Mouse (Mus musculus): ENCODE data around the gene Sorcs1. TPM values are rescaled to one million over a fixed set of nuclear protein-coding genes. Genes with fewer than 3 reads are reported as not detected.

The Sorcs1 gene
- total RNA-seq, 2 experiments from 2014 or later: 0.22 to 0.25 TPM

DNA sequence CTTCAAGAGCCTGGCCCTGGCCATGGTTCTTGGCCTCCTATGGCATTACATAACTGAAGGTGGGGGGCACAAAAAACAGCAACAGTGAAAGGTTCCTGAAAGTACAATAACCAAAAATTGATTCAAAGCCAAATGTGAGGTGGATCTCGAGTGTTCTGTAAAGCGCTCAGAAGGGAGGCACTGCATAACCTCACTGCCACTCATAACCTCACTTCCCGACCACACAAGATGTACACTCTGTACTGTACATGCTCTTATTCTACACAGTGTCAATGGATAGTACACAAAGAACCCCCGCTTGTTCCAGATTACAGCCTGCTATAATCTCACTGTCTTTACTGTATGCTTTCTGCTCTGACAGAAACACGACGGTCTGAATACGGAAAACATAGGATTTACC is 384.2 kb downstream of the Sorcs1 start:
- DNase-seq: no peak
- intact Hi-C loops (cut with DNase I): no loop called here

DNA sequence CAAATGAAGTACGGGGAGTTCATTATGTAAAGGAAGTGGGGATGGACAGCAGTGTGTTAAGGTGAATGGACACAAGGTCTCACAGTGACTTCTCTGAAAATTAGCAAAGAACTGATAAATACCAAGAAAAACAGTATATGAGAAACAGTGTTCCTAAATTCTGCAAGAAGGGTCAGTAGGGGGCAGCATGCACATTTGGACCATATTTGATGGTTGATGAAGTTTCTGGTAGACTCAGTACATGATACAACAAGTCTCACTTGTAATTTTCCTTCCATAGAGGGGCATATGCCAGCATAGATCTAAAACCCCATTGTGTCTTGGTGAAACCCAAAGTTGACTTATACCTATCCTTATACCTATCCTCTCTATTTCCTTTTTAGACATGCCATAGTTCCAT is 414.0 kb downstream of the Sorcs1 start:
- intact Hi-C loops (cut with DNase I): no loop called here
- peak in 1 of 2 experiments; percentile 7 for DNase-seq

DNA sequence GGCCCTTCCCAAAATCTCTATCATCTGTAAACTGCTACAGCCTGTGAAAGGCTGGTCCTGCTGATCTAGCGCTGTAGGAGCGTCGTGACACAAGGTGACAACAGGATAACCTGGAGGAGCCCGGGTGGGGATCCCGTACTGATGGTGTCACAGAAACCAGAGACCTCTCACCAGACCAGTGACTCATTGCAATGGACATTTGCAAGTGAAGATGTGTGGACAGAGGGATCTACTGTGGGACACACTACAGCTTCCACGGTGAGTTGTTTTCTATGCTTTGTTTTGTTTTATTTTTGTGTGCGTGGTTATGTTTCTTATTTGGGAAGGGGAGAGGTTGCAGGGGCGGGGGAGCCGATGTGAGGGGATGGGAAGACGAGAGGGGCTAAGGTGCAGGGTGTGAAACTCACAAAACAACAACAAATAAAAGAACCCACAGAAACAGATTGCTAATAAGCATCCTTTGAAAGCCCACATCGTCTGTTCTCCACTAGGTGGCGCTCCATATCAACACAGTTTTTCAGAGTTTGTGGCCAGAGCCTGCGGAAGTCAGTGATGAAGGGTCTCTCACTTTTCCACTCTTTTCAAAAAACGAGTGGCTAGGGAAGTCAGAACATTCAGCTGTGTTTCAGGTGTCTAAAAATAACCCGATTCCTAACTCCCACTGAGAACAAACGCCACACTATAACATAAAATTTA is 419.6 kb downstream of the Sorcs1 start:
- peak; percentile 24 to 25 for DNase-seq
- intact Hi-C loops (cut with DNase I): loop anchor here (2.0 kb wide), 1 partner anchor 942 kb away; no protein-coding TSS in a partner anchor

DNA sequence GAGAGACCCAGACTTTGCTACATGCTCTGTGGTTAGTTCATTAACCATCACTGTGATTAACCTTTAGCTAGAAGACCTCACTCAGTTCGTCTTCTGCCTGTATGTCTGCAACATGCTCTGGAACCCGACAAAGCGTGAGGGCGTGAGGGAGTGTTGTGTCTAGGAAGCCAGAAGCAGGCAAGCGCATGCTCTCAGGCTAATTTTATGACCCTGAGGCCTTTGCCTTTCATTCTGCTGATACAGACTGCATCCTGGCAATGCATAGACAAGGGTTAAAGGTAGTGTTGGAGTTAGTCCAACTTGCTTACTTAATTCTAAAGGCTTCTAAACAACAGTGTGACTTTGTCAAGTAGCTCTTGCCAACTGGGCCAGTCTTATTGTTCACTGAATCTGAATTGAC is 458.0 kb downstream of the Sorcs1 start:
- intact Hi-C loops (cut with DNase I): no loop called here
- DNase-seq: no peak

DNA sequence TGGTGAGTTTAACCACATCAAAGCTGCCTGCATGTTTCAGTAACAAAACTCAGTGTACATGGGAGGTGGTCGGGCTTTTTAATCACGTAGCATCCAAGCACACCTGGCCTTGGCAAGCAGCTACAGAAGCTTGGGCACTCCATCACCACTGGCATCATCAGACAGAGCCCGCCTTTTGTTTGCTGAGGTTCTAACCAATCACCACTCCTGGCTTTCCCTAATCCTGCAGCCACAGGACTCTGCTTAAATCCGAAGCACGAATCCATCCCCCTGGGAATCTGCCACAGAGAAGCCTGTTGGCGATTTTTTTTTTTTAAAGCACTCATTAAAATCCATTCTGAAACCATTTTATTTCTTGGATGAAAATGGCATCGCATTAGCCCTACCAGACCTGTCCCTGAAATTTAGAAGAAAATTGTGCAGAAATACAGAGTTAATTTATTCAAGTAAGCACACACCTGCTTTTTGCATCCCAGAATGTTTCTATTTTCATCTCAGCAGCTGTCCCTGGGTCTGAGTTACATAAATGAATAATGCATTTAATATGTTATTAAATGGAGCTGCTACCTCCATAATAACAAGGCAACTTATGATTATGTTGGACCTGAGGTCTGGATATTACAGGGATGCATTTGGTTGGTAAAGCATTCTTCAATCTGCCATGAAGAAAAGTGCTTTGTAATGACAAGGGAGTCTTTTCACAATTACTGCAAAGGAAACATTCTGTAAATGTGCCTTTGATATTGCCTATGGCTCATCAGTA is 463.8 kb downstream of the Sorcs1 start:
- DNase-seq: no peak
- intact Hi-C loops (cut with DNase I): no loop called here

DNA sequence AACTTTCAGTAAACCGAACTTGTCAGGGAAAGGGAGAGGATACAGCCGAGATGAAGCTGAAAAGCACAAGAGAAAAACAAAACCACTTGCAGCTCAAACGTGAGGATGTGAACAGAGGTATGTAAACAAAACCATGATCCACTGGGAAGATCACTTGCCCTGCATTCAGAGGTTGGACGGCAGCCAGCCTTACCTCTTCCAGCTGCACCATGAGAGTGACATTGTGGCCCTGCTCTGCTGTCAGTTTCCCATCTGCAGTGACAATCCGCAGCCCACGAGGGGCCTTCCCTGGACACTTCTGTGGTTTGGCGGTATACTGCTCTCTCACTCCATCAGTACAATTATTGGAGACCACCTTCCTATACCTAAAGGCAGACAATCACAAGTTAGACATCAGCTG is 468.0 kb downstream of the Sorcs1 start:
- no peak for DNase-seq
- intact Hi-C loops (cut with DNase I): no loop called here

DNA sequence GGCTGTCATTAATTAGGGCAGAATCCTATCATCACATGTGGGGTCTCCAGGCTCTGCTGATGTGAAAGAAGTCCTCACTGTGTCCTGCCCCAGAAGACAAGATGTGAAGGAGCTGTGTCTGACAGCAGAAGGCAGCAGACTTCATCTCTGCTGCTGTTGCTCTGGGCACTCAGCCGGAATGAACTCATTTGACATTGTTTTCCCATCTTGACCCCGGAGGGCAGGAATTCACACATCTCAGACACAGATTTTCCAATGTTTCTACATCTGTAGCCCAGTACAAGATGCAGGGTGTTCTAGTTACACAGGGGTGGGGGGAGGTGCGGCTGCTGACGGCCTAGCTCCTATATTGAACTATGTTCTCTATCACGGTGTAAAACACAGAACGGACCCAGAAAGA is 474.1 kb downstream of the Sorcs1 start:
- no peak for DNase-seq
- intact Hi-C loops (cut with DNase I): no loop called here

DNA sequence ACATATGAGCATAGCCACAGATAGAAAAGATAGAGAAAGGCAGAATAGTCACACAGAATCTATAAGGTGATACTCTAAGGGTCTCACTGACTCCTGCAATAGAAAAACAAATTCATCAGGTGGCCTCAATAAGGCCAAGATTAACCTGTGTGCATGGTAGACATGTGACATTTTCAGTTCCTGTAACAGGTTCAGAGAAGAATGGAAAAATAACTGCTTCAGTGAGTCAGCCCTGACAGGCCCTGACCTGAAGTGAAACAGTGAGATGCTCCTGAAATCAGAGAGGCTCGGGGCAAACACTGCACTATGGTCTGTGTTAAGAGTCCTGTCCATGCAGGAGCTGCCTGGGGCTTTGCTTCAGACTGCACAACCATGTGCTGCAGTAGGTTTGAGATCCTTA is 481.9 kb downstream of the Sorcs1 start:
- intact Hi-C loops (cut with DNase I): no loop called here
- no peak for DNase-seq

DNA sequence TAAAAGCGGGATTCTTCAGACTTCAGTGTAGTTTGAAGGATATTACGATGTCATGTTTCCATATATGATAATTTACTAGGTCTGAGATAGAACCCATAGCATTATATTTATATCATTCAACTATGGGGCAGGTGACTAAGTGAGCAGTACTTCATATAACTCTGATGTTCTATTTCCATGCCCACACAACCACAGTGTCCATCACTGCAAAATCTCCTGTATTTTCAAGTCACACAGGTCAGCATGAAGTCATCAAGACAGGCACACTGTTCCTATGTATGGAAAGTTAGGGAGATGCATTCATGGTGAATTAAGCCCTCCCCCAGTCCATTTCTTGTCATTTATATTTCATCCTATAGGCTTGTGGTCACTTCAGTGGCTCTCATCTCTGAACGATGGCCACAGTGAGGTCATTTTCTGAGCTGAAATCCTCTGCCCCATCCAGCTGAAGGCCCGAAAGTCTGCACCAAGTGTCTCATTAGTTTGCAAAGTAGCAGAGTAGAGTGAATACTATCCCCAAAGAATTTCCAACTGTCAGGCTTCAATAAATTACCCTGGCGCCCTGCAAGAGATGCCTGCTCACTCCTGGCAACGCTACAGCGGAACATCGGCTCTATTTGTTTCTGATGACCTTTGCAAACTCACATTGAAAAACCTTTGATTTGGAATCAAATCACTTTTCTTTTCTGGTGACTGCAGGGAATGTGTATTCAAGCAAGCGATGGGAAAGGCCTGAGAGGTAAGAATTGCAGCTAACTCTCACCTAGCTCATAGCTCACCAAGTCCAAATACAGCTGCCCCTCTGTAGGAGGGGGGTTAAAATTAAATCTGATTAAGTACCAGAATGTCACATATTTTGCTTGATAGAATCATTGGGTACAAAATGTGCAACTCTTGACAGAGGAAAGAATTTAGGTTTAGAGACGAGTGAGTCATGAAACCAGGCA is 492.4 kb downstream of the Sorcs1 start:
- DNase-seq: no peak
- intact Hi-C loops (cut with DNase I): no loop called here

DNA sequence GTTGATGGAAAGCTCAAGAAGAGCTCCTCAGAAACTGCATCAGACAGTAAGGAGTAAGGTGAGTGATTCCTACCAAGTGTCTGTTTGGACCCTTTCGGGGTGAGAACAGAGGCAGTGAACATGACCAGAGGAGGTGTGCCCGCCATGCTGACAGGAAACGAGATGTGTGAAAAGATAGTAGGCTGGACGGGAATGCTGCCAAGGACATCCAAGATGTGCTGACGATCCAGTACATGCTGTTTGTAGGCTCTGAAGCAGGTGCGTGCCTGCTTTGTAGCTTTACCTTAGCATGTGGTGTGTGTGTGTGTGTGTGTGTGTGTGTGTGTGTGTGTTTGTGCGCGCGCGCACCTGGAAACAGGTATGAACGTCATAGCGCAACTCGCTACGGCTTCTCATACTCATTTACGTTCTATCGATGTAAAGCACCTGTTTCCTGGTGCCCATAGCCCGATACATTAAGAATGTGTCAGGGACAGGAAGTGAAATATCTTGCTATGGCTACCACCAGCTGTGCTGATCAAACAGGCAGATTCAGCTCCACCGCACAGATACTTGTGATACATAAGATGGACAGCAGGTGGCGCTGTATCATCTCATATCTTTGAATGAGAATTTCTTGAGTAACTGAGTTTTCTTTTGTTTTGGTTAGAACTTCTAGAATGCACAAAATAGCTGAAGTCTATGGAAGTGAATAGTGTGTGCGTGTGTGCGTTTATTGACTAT is 493.4 kb downstream of the Sorcs1 start:
- intact Hi-C loops (cut with DNase I): no loop called here
- DNase-seq: peak; percentile 9 to 36

DNA sequence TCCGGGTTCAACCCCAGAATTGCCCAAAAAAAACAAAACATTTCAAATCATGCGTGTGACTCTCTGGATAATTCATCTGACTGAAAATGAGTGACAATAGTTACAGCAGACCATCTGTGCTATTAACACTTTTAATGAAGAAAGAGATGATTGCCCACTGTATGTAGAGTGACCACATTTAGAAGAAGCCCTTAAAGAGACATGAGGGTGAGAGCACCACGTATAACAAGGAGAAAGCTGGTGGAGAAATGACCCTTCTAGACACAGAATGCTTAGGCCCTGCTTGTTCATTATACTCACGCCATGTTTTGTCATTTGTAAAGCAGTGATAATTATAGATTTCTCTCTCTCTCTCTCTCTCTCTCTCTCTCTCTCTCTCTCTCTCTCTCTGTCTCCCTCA is 499.6 kb downstream of the Sorcs1 start:
- intact Hi-C loops (cut with DNase I): no loop called here
- no peak for DNase-seq

DNA sequence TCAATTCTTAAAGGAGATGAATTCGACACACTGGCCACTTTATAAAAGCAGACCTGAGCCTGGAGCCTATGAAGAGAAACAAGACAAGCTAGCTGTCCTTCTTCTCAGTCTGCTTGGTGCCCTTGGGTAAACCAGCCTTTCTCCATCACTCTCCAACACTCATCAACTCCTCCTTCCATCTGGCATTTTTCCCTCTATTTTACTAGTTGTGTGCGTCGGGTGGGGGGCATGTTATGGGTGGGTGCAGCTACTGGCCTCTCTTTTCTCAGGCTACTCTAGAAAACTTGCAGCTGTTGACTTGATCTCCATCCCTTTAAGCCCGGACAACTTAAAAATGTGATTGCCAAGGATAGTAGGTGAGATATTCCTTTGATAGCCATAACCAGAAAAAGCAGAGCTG is 500.3 kb downstream of the Sorcs1 start:
- intact Hi-C loops (cut with DNase I): no loop called here
- no peak for DNase-seq

DNA sequence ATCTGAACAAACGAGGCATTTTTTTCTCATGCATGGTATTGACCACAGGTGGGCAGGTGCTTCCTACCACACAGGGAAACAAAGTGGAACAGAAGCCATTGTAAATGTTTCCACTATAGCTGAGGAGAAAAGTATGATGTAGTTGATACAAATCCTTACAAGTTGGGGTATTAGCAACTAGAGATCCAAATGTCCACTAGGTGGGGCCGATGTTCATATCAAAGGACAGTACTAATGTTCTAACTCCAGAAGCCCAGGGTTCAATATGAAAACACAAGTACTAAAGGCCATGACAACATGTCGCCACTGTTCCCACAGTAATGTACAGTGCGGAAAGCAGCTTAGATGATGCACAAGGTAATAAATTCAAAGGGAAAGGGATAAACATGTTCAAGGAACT is 506.6 kb downstream of the Sorcs1 start:
- intact Hi-C loops (cut with DNase I): no loop called here
- no peak for DNase-seq

DNA sequence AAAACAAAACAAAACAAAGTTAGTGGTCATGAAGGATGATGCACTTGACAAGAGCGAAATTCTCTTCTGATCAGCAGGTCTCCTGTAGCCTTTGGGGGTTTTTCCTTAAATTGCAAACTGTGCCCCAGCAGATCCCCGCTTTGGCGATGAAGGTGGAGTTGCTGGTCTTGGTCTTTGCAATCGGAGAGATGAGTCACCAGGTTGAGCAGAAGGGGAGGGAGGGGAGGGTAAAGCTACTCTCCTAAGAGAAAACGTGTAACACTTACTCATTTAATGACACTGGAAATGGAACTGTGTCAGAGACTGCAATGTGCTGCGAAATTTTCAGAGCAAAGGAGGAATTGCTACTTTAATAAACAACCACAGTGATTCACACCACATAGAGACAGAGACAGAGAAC is 527.3 kb downstream of the Sorcs1 start:
- DNase-seq: no peak
- intact Hi-C loops (cut with DNase I): no loop called here

DNA sequence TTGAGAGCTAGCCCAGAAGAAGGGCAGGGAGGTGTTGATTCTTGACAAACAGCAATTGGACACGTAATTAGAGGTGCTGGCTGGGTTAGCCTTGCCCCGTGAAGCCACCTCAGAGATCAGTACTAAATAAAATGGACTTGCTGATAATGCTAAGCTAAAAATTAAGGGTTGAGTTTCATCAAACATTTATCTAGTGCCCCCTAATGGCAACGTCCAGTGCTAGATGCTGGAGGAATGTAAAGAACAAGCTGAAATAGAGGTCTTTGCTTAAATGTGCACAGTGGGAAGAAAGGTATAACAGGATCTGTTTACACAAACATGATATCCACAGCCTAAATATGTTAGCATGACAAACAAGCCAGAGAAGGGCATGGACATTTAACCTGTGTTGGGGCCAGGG is 532.5 kb downstream of the Sorcs1 start:
- intact Hi-C loops (cut with DNase I): no loop called here
- DNase-seq: no peak

DNA sequence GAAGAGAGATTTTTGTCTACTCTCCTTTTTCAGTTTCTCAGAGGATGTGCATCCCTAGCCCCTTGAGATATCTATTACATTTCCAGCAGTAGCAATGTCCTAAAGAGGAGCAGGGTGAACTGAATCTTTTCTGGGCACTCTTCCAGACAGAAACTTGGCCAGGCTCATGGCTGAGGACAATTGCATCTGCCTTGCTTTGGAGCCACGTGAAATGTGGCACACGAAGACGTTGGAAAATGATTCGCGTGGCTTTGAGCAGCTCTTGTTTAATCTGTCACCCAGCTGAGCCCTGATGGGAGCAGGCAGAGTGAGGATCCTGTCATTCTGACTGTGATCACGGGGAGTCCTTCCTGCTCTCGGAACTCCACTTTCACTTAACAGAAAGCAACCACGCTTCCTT is 536.6 kb downstream of the Sorcs1 start:
- peak in 1 of 2 experiments; percentile 2 for DNase-seq
- intact Hi-C loops (cut with DNase I): no loop called here

DNA sequence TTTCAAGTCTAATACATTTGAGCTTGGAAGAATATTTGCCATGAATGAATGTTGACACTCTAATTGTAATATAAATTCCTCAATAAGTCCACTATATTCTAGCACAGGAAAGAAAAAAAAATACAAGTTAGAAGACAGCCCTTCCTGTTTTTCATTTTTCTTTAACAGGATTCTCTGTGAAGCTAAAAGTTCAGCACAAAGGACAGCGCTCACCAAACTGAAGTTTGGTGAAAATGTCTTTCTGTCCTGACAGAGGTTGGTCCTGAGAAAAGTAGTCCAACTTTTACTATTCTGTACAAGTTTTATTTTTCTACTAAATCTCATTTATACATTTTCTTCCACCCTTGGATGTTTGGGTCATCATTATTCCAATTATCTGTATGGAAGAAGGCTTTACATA is 543.8 kb downstream of the Sorcs1 start:
- DNase-seq: no peak
- intact Hi-C loops (cut with DNase I): no loop called here

DNA sequence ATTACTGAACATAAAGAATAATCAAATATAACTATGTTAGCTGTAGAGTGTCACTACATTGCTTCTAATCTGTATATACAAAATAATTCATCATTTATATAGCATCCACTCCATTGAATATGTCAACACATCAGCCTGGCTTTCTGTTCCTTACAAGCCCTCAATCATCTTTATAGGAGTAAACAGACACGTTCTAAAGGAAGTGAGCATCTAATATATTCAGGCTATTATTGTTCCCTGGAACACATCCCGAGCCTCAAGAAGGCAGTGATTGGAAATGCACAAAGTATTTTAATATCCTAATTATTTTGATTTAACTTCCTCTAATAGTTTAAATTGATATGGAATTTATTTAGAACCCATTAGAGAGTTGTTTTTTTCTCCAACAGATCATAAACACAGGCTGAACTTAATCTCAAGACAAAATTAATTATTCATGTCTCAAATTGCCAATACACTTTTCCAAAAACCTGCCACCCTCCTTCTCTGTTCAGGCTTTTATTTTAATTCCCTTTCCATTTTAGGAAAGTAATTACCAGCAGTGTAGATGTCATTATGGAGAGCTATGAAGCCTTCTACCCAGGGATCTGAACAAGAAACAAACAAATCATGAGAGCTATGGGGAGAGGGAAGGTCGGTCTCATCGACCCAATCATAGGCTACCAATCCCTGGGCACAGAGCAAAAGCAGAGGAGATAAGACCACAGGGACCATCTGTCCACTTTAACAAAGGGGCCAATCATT is 572.4 kb downstream of the Sorcs1 start:
- no peak for DNase-seq
- intact Hi-C loops (cut with DNase I): no loop called here

Measured in heart, postnatal 36 days (tissue).